Mouse (Mus musculus) liver, postnatal 0 days (tissue): ENCODE measurements around the gene Tmem72.

ENCODE experiments used
- CTCF ChIP-seq: sonication (generic); IDR thresholded peaks from 2 replicates; pipeline ENCODE4 v1.5.1; 2016; ENCODE audit warnings: antibody characterized with exemption, low read depth
- EP300 ChIP-seq: IDR thresholded peaks from 2 replicates; pipeline ENCODE4 v1.6.1; 2016; ENCODE audit warnings: antibody characterized with exemption, low read depth, mild to moderate bottlenecking

DNA sequence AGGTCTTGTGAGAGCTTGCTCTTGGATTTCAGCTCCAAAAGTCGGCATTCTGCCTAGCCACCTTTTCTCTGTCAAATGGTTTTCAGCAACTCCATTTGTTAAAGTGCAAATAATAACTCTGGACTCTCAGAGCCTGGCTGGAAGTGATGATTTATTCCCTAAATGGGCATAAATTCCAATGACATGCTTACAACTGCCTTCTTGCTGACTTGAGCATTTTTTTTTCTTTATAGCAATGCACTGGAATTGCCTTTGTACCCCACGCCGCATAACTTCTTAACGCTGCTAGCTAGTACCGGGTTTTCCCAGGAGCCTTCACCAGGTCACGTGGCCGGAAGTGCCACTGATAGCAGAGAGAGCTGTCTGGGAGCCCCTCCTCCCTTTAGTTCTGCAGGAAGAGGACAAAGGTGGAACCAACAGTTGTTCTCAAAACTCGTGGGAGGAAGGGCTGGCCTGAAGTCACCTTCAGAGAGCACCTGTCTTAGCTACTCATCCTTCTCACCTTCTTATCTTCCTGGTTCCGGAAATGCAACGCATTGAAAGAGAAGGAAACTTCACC lies 40.3 kb downstream of the Tmem72 start:
- TF ChIP-seq CTCF (no peak), EP300 (no peak)
